Mouse (Mus musculus): ENCODE data around the gene Uba1. TPM values are rescaled to one million over a fixed set of nuclear protein-coding genes. Genes with fewer than 3 reads are reported as not detected.
A peak's percentile ranks its signal among the peaks of the same experiment; 100 is the strongest.

Gene Uba1
- total RNA-seq (2017) = 167 and 207 TPM in 2 replicates

- ATAC-seq (replicated peaks; ENCODE audit: low read depth, poor library complexity, severe bottlenecking) = peak; percentile 89
Measured at GRCm38 (mm10) chrX:20658026-20658652, at the start of gene Uba1. Gene Uba1 (plus strand): TSS chrX:20658326.

DNA sequence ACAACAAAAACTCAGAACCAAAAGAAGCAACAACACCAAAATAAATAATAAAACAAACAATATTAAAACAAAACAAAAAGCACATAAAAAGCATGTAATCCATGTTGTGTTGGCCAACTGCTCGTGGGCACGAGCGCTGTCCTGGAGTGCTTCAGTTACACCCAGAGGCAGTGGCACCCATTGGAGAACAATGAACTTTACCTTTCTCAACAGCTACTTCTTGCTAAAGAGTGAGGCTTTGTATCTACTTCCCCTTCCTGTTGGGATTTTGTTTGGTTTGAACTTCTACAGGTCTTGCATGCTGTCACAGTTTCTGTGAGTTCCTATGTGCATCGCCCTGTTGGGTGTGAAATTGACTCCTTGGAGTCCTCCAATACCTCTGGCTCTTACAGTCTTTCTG, 49.6 kb upstream of the Uba1 start:
- ATAC-seq (replicated peaks; ENCODE audit: low read depth, poor library complexity, severe bottlenecking) = no peak

- ATAC-seq (replicated peaks; ENCODE audit: low read depth, poor library complexity, severe bottlenecking) = no peak
Measured at GRCm38 (mm10) chrX:20616861-20617175, 41.3 kb upstream of the Uba1 start.

DNA sequence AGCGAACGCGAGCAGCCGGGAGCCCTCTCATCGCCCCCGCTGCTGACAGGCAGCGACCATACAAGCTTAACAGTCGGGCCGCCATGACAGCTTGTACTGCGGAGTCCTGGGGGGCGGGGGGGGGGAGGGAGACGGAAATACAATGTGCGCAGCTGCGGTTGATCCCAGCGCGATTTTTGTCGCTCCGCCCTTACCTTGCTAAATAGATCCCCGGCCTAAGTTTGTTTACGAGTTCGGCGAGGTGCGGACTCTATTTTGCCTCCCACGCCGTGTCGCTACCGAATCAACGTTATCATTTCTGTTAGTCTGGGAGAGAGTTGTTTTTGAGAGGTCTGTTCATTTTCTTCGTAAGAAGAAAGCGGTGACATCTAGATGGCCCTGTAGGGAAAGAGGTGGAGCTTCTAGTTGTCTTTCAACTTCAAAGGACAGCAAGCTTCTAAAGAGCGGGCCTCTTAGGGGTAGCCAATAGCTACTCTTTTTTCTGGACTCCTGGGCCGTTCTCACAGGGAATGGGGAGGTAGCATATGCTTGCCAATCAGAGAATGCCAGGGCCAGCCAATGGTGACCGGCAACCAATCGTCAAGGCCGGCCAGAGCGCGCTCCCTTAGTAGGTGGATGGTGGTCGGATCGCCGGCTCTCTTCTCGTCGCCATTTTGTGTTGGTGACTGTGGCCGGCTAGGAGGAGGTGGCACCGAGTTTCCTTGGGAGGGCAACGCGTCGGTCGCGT, 40.8 kb upstream of the Uba1 start, which contains the start of the genes Rbm10 and Ndufb11:
TSS of gene Rbm10 (plus strand) at position 328 of the 727 bp plus-strand sequence.
TSS of gene Ndufb11 (minus strand) at position 444 of the 727 bp plus-strand sequence.
- ATAC-seq (replicated peaks; ENCODE audit: low read depth, poor library complexity, severe bottlenecking) = peak; percentile 92

GRCm38 (mm10) chrX:20617903-20618399, 40.2 kb upstream of the Uba1 start:
- ATAC-seq (replicated peaks; ENCODE audit: low read depth, poor library complexity, severe bottlenecking) = no peak; the same call in 1 of the 2 replicates

- no peak for ATAC-seq (replicated peaks; ENCODE audit: low read depth, poor library complexity, severe bottlenecking)
Measured at GRCm38 (mm10) chrX:20638141-20638540, 20.0 kb upstream of the Uba1 start.

DNA sequence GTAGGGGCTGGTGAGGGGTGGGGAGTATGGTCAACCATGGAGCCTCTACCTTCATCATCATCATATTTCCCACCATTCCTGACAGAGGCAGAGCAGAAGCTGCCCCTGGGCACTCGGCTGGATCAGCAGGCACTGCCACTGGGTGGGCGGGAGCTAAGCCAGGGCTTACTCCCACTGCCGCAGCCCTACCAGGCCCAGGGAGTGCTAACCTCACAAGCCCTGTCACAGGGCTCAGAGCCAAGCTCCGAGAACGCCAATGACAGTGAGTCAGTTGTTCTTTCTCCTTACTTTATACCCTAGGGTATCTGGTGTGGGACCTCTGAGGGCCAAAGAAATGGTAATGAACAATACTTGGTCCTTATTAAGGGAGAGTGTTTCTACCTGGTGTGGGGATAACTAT, 13.3 kb upstream of the Uba1 start:
- ATAC-seq (replicated peaks; ENCODE audit: low read depth, poor library complexity, severe bottlenecking) = no peak

GRCm38 (mm10) chrX:20657593-20657992, 533 bp upstream of the Uba1 start:
- ATAC-seq (replicated peaks; ENCODE audit: low read depth, poor library complexity, severe bottlenecking) = no peak

DNA sequence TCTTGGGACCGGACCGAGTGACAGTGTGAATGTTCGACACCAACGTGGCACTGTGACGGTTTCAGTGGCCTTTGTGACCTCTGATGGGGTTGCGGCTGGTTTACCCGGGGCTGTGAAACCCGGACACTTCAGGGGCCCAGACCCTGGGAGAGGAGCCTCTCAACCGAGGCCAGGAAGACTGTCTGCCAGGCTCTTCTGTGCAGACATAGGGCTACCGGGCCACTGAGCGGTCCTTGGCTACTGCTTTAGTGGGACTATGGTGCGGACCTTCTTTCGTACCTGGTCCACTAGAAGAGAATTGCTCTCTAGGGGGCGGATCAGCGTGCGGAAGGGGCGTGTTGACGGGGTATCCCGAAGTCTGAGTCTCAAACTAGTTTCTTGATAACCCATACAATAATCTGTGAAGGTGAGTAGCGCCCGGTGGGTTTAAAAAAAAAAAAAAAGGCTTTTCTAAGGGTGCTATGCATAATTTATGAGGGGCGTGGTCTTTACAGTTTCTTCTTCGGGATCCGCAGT, 823 bp downstream of the Uba1 start:
- ATAC-seq (replicated peaks; ENCODE audit: low read depth, poor library complexity, severe bottlenecking) = 0 out of 2 replicates have a peak, but pooled peaks have one; percentile 5

DNA sequence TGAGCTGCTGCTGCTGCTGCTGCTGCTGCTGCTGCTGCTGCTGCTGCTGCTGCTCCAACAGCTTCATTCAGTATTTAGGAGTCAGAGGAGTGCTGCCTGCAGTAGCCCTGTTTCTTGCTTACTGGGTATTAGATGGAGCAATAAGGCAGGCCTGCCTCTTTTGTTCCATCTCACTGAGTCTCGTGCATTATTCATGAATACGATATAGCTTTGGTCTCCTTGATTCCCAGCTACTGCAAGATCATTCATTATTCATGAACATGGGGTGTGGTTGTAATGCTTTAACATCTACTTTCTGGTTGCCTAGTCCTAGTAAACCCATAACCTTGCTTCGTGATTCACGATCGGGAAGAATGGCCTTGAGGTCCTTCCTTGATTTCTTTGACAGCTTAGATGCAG, 4.2 kb downstream of the Uba1 start:
- ATAC-seq (replicated peaks; ENCODE audit: low read depth, poor library complexity, severe bottlenecking) = no peak

DNA sequence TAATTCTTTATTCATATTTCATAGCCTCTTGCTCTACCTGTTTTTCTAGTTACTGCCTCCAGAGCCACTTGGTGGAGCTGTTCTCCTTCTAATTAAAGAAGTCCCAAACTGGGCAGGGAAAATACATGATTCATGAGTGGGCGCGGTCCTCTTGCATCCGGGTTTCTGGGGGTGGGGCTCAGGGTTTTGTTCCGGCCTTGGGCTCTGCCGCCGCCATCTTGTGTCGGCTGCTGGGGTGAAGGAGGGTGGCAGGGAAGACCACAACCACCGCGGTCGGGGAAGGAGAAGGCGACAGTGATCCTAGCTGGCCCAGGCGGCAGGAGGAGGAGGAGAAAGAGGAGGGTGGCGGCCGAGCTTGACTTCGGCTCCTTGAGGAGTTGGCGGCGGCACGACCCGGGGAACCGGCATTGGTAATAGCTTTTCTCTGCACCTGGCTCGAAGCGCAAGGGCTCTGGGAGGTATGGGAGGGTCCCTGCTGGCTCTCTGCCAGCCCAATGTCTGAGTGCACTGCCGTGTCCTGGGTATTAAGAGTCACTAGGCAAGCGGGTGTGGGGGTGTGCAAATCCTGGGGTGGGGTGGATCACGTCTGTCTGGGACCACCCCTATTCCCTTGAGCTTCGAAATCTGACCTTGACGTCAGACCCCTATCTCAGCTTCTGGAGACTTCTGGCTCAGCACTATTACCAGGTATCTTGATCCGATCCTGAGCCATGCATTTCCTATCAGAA, 4.8 kb downstream of the Uba1 start:
- ATAC-seq (replicated peaks; ENCODE audit: low read depth, poor library complexity, severe bottlenecking) = peak; percentile 74

- no peak for ATAC-seq (replicated peaks; ENCODE audit: low read depth, poor library complexity, severe bottlenecking)
Measured at GRCm38 (mm10) chrX:20663444-20663790, 5.3 kb downstream of the Uba1 start.

GRCm38 (mm10) chrX:20687519-20688067, 29.5 kb downstream of the Uba1 start, which contains the start of gene Cdk16:
Gene Cdk16 (plus strand): TSS chrX:20687954.
- peak; percentile 91 for ATAC-seq (replicated peaks; ENCODE audit: low read depth, poor library complexity, severe bottlenecking)

DNA sequence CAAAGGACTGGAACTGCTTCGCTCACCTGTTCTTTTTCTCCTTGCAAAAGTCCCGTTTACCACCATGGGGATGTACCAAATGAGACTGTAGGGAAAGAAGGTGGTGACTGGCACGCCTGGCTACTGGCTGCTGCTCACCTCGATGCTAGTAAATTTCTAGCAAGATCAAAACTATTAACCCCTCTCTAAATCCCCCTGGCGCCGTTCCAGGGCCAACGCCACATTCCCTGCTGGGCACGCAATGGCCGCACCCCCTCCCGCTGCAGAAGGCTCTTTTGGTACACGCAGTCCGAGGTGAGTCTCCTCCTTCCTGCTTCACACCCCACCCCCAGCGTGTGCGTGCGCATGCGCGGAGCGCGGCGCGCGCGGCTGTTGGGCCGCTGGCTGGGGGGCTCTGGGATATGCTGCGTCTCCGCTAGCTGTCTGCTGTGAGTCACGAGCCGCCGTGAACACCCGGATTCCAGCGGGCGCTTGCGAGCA, 30.0 kb downstream of the Uba1 start:
- peak; percentile 67 for ATAC-seq (replicated peaks; ENCODE audit: low read depth, poor library complexity, severe bottlenecking)

GRCm38 (mm10) chrX:20688615-20689014, 30.5 kb downstream of the Uba1 start:
- peak; percentile 12; the same call in 1 of the 2 replicates for ATAC-seq (replicated peaks; ENCODE audit: low read depth, poor library complexity, severe bottlenecking)

- ATAC-seq (replicated peaks; ENCODE audit: low read depth, poor library complexity, severe bottlenecking) = no peak
Measured at GRCm38 (mm10) chrX:20691566-20691965, 33.4 kb downstream of the Uba1 start.

- ATAC-seq (replicated peaks; ENCODE audit: low read depth, poor library complexity, severe bottlenecking) = no peak
Measured at GRCm38 (mm10) chrX:20692616-20693015, 34.5 kb downstream of the Uba1 start.

- ATAC-seq (replicated peaks; ENCODE audit: low read depth, poor library complexity, severe bottlenecking) = no peak
Measured at GRCm38 (mm10) chrX:20695842-20696241, 37.7 kb downstream of the Uba1 start.

DNA sequence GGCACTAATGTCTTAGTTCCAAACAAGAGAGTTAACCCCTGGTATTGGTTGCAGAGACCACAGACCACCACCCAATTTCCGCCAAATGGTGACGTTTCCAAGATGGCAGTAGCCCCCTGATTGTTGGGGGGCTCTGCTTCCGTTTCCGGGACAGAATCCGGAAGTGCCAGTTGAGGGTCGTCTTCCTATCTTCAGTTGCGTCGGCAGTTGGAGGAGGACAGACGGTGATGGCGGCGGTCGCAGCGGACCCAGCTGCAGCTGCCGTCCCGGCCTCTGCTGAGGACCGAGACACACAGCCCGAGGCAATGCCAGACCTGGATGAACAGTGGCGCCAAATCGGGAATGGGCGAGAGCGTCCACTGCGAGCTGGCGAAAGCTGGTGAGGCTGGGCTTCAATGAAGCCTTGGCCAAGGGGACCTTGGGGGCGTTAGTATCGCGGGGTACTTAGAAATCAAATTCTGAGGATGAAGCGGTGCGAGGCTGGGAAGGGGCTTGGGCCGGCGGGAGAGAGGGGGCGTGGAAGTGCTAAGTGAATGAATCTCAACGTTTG, 45.7 kb downstream of the Uba1 start, which contains the start of gene Usp11:
TSS of gene Usp11 (plus strand) at position 166 of the 550 bp plus-strand sequence.
- ATAC-seq (replicated peaks; ENCODE audit: low read depth, poor library complexity, severe bottlenecking) = peak; percentile 45
